Comparison of ENCODE assay signal across 10 mouse cellular contexts in genomic region chr4:98254856-98255853, GRCm38 (mm10).
DNase-seq lines count a peak whose midpoint lies in the region; ATAC-seq and TF ChIP-seq lines count a peak whose summit lies in the region.
"Had no signal": no experiment of that assay in that cellular context is flagged by ENCODE, and none has a peak within 500 bp of the region (broad histone marks: within the 10 kb centered on the region; RNA-seq: fewer than 3 reads in every experiment).

No protein-coding gene starts in this region.

- H3K27me3 ChIP-seq in forebrain, embryonic 11.5 days (ENCODE audit: control insufficient read depth, insufficient read depth, low read length): no peaks in the 10 kb centered on the region
- no peaks in the 10 kb centered on the region for H3K27me3 ChIP-seq in forebrain, embryonic 16.5 days (replicated peaks; ENCODE audit: control insufficient read depth, insufficient read depth, low read length)
- no peaks in the 10 kb centered on the region for H3K27me3 ChIP-seq in midbrain, embryonic 14.5 days (ENCODE audit: control insufficient read depth, insufficient read depth, low read length)
- H3K27me3 ChIP-seq: CH12.LX; heart, embryonic 15.5 days had no signal

- no peak overlapping the region for H3K27ac ChIP-seq in forebrain, embryonic 11.5 days (ENCODE audit: low read depth, low read length)
- no peak overlapping the region for H3K27ac ChIP-seq in forebrain, embryonic 16.5 days (ENCODE audit: low read length)
- H3K27ac ChIP-seq in cortical plate, adult 2 months (ENCODE audit: insufficient read depth, low read length): no peak overlapping the region
- H3K27ac ChIP-seq in midbrain, embryonic 14.5 days (replicated peaks; ENCODE audit: low read depth, low read length): no peak overlapping the region
- H3K27ac ChIP-seq: heart, embryonic 15.5 days had no signal

- no peaks in the 10 kb centered on the region for H3K36me3 ChIP-seq in forebrain, embryonic 11.5 days (ENCODE audit: control insufficient read depth, insufficient read depth, low read length)
- H3K36me3 ChIP-seq in forebrain, embryonic 16.5 days (ENCODE audit: control insufficient read depth, insufficient read depth): no peaks in the 10 kb centered on the region
- no peaks in the 10 kb centered on the region for H3K36me3 ChIP-seq in midbrain, embryonic 14.5 days (ENCODE audit: control insufficient read depth, insufficient read depth, low read length)
- H3K36me3 ChIP-seq: heart, embryonic 15.5 days had no signal

- 54% methylated on average over 18 of the region's 18 CpGs for WGBS in forebrain, embryonic 11.5 days
- 46% methylated on average over 18 of the region's 18 CpGs for WGBS in forebrain, embryonic 16.5 days
- WGBS in midbrain, embryonic 14.5 days: 54% methylated on average over 18 of the region's 18 CpGs

- no peak overlapping the region for H3K9ac ChIP-seq in forebrain, embryonic 11.5 days (ENCODE audit: low read length)
- H3K9ac ChIP-seq in forebrain, embryonic 16.5 days (replicated peaks; ENCODE audit: low read depth, low read length): no peak overlapping the region
- no peak overlapping the region for H3K9ac ChIP-seq in midbrain, embryonic 14.5 days (replicated peaks; ENCODE audit: low read length)
- H3K9ac ChIP-seq: heart, embryonic 15.5 days had no signal

- TF ChIP-seq CTCF in cortical plate, adult 2 months (IDR thresholded peaks at IDR 0.05; ENCODE audit: extremely low read depth, insufficient read depth, low read length): 0 out of 2 replicates have a peak, but pooled peaks have one; percentile 23

- H3K4me3 ChIP-seq in forebrain, embryonic 11.5 days (ENCODE audit: low read depth, low read length): no peak overlapping the region
- no peak overlapping the region for H3K4me3 ChIP-seq in forebrain, embryonic 16.5 days (replicated peaks; ENCODE audit: low read length)
- H3K4me3 ChIP-seq in cortical plate, adult 2 months (ENCODE audit: insufficient read depth, low read length): no peak overlapping the region
- H3K4me3 ChIP-seq in midbrain, embryonic 14.5 days (replicated peaks; ENCODE audit: low read depth, low read length): no peak overlapping the region
- H3K4me3 ChIP-seq: heart, embryonic 15.5 days had no signal

- no peaks in the 10 kb centered on the region for H3K9me3 ChIP-seq in forebrain, embryonic 11.5 days (ENCODE audit: control insufficient read depth, low read length)
- H3K9me3 ChIP-seq in forebrain, embryonic 16.5 days (ENCODE audit: control insufficient read depth, low read length): no peaks in the 10 kb centered on the region
- H3K9me3 ChIP-seq in midbrain, embryonic 14.5 days (ENCODE audit: control insufficient read depth, low read length): no peaks in the 10 kb centered on the region
- H3K9me3 ChIP-seq: heart, embryonic 15.5 days had no signal

- peak; percentile 51 for ATAC-seq in forebrain, embryonic 11.5 days (replicated peaks; ENCODE audit: low FRiP score)
- no peak for ATAC-seq in forebrain, embryonic 16.5 days
- ATAC-seq in midbrain, embryonic 14.5 days (ENCODE audit: low FRiP score, low TSS enrichment): no peak

- TF ChIP-seq POLR2A in cortical plate, adult 2 months (IDR thresholded peaks at IDR 0.05; ENCODE audit: extremely low read depth, insufficient read depth, low read length): no peak

- peak; percentile 70 for DNase-seq in forebrain, embryonic 11.5 days (ENCODE audit: low spot score)
- DNase-seq in urinary bladder, postnatal 14 days (ENCODE audit: low spot score): peak; percentile 22
- DNase-seq in urinary bladder, postnatal 36 days (ENCODE audit: low spot score in 2 of 2): no peak
- peak; percentile 58 for DNase-seq in kidney, adult 9 months
- peak; percentile 64 for DNase-seq in midbrain, embryonic 14.5 days
- no peak for DNase-seq in right cerebral cortex, postnatal 36 days (ENCODE audit: low spot score in 2 of 2)

- H3K4me1 ChIP-seq in forebrain, embryonic 11.5 days (replicated peaks; ENCODE audit: control insufficient read depth, insufficient read depth, low read length): no peaks in the 10 kb centered on the region
- H3K4me1 ChIP-seq in forebrain, embryonic 16.5 days (replicated peaks; ENCODE audit: control insufficient read depth, insufficient read depth, low read length): no peaks in the 10 kb centered on the region; the same call in 1 of the 2 replicates
- H3K4me1 ChIP-seq in cortical plate, adult 2 months (ENCODE audit: control insufficient read depth, insufficient read depth, low read length): no peaks in the 10 kb centered on the region
- H3K4me1 ChIP-seq in midbrain, embryonic 14.5 days (ENCODE audit: control insufficient read depth, insufficient read depth, low read length): no peaks in the 10 kb centered on the region
- H3K4me1 ChIP-seq: heart, embryonic 15.5 days had no signal

- H3K4me2 ChIP-seq in forebrain, embryonic 11.5 days (ENCODE audit: low read depth, low read length, severe bottlenecking): no peak overlapping the region
- H3K4me2 ChIP-seq in forebrain, embryonic 16.5 days (ENCODE audit: low read length): no peak overlapping the region
- H3K4me2 ChIP-seq in midbrain, embryonic 14.5 days (ENCODE audit: low read length): no peak overlapping the region
- H3K4me2 ChIP-seq: heart, embryonic 15.5 days had no signal

Comparison
In these comparisons a context has a peak if more than half of its experiments do, and no peak if none do; other contexts are left out.
1. DNase-seq: peak in forebrain, embryonic 11.5 days (single experiment), urinary bladder, postnatal 14 days (single experiment), kidney, adult 9 months (single experiment) and midbrain, embryonic 14.5 days (single experiment); none in urinary bladder, postnatal 36 days (0 of 2) and right cerebral cortex, postnatal 36 days (0 of 2).